Mouse (Mus musculus) heart, adult 2 months (tissue): ENCODE results near the gene Qars. TPM values are rescaled to one million over a fixed set of nuclear protein-coding genes. Genes with fewer than 3 reads are reported as not detected.
A peak's percentile ranks its signal among the peaks of the same experiment; 100 is the strongest.

Source experiments
- DNase-seq, 2 experiments: peaks; one replicate each; pipeline ENCODE4 v3.0.0; 2021
- H3K27ac ChIP-seq: fragments of 200-600 bp; 2 replicates; pipeline ENCODE4 v1.8.1; 2022
- H3K27me3 ChIP-seq: fragments of 200-500 bp; 2 replicates; pipeline ENCODE4 v1.6.1; 2012; ENCODE audit warnings: mild to moderate bottlenecking, low read length, inconsistent platforms, mixed read lengths; ENCODE audit not compliant: control insufficient read depth, insufficient read depth
- H3K36me3 ChIP-seq: fragments of 200-500 bp; 2 replicates; pipeline ENCODE4 v1.6.1; 2012; ENCODE audit warnings: low read length, inconsistent platforms; ENCODE audit not compliant: control insufficient read depth, insufficient read depth
- H3K4me1 ChIP-seq: fragments of 200-500 bp; 2 replicates; pipeline ENCODE4 v1.6.1; 2011; ENCODE audit warnings: low read length; ENCODE audit not compliant: control insufficient read depth, insufficient read depth
- H3K4me3 ChIP-seq: fragments of 200-600 bp; 2 replicates; pipeline ENCODE4 v1.8.1; 2022
- H3K79me2 ChIP-seq: fragments of 200-500 bp; replicated peaks from 2 replicates; pipeline ENCODE4 v1.6.1; 2012; ENCODE audit warnings: mild to moderate bottlenecking, inconsistent platforms, low read length, moderate library complexity, mixed read lengths; ENCODE audit not compliant: control insufficient read depth, insufficient read depth
- H3K9ac ChIP-seq: fragments of 200-500 bp; 2 replicates; pipeline ENCODE4 v1.6.1; 2012; ENCODE audit warnings: low read depth, mild to moderate bottlenecking, control low read depth, inconsistent platforms, low read length, mixed read lengths
- CTCF ChIP-seq: fragments of 200-600 bp; IDR thresholded peaks from 2 replicates; pipeline ENCODE4 v1.8.1; 2022; ENCODE audit warnings: antibody characterized with exemption, mild to moderate bottlenecking, moderate library complexity
- EP300 ChIP-seq: fragments of 200-500 bp; IDR thresholded peaks from 2 replicates; pipeline ENCODE4 v1.6.1; 2011; ENCODE audit warnings: low read depth, low read length, control low read depth; ENCODE audit not compliant: insufficient read depth
- POLR2A ChIP-seq: fragments of 200-500 bp; IDR thresholded peaks from 2 replicates; pipeline ENCODE4 v1.6.1; 2011; ENCODE audit warnings: mild to moderate bottlenecking, low read depth, low read length, control low read depth; ENCODE audit not compliant: insufficient read depth
- WGBS: fragments of 180-500 bp; shearing (Covaris S2); methylation state at CpG from one replicate; pipeline ENCODE4 v1.1.7; 2018; 5-methylcytosine and 5-hydroxymethylcytosine counted together
- intact Hi-C: fragments of 180-260 bp; cut with DNase I; formaldehyde crosslinking; loops from one replicate; pipeline ENCODE4 v1.15.1; 2025
- polyA plus RNA-seq: library from polyadenylated mRNA; depleted of rRNA; stranded (reverse); fragments of >200 nt; gene quantifications from 2 replicates; pipeline ENCODE4 v1.2.3, GENCODE M21; 2012
- total RNA-seq, 2 experiments: library from RNA; stranded (reverse); gene quantifications; 2 replicates each; pipeline ENCODE4 v1.2.3; 2021

Gene Qars
- total and polyA plus RNA-seq, 3 experiments = 68.4 to 108 (median 76.3) TPM

DNA sequence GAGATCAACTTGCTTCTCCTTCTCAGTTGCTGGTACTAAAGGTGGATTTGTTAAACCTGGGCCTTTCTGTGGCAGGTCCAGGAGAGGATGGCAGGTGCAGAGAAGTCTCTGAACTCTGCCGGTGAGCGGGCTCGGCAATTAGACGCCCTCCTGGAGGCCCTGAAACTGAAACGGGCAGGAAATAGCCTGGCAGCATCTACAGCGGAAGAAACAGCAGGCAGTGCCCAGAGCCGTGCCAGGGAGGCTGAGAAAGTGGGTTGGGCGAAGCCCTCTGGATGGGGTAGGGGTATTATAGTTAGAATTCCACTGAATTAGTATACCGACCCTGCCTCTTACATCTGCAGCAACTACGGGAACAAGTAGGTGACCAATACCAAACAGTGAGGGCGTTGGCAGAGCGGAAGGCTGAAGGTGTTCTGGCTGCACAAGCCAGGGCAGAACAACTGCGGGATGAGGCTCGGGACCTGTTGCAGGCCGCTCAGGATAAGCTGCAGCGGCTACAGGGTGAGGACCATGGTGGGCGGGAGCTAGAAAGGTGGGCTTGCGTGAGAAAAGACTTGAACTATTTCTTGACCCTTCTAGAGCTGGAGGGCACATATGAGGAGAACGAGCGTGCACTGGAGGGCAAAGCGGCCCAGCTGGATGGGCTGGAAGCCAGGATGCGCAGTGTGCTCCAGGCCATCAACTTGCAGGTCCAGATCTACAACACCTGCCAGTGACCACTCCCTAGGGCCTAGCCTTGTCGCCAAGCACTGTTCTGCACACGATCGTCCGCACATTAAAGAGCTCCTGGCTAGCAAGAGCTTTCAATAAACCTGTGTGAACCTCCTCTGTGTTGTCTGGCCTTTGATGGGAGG lies 17.6 kb upstream of the Qars start:
- DNase-seq = no peak
- WGBS = 58% methylated on average over 26 of the region's 26 CpGs
- H3K4me3 ChIP-seq = peak overlapping the region; percentile 99; the same call in 1 of the 2 replicates
- H3K4me1 ChIP-seq = peaks cover 7% of the 10 kb centered on the region
- peaks cover 6% of the 10 kb centered on the region for H3K36me3 ChIP-seq
- no peaks in the 10 kb centered on the region for H3K79me2 ChIP-seq
- peak overlapping the region; percentile 99 for H3K27ac ChIP-seq
- intact Hi-C loops = loop anchor here (2.0 to 5.0 kb wide), 2 partner anchors 17 to 38 kb away; partner anchors contain the start of gene Qars
- H3K9ac ChIP-seq = peak overlapping the region; percentile 17
- H3K27me3 ChIP-seq = no peaks in the 10 kb centered on the region
- TF ChIP-seq EP300 (no peak), CTCF (no peak), POLR2A (no peak)

DNA sequence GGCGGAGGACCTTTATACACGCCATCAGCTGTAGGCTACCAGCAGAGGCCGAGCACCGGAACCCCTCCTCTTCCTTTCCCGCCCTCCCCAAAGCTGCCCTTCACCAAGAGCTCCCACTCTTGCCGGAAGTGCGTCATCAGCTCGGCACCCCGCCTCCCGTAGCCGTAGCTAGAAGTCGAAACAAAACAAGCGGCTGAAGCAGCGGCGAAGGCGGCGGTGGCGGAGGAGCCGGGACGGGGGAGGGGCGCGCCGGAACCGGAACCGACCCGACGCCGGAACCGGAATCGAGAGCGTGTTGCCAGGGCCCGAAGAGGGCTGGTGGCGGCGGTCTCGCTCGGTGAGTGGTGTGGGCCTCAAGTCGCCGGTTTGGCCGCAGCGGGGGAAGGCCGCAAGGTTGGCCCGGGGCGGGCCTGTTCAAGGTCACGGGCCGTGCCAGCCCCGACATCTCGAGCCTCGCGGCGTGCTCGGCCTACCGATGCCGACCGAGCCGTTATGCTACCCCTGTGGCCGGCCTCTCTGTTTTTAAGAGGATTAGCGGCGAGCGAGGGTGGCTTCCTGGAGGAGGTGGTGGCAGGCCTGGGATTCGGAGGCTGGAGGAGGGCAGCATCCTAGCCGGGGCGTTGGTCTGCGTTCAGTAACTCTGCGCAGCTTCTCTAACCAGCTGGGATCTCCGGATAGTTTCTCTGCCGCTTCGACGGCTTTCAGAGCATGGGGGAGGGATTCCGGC lies 16.8 kb upstream of the Qars start, which contains the start of gene Usp19:
Gene Usp19 (plus strand): TSS at position 44 of the 727 bp plus-strand sequence.
- H3K79me2 ChIP-seq = no peaks in the 10 kb centered on the region
- H3K9ac ChIP-seq = peak within 1 kb of the TSS; percentile 90
- peaks cover 6% of the 10 kb centered on the region for H3K36me3 ChIP-seq
- H3K27ac ChIP-seq = peak within 1 kb of the TSS; percentile 99
- under 1% methylated on average over 68 of the region's 69 CpGs for WGBS
- DNase-seq = peak; percentile 95 to 97
- TF ChIP-seq EP300 (peak; percentile 92), CTCF (0 out of 2 replicates have a peak, but pooled peaks have one; percentile 11), POLR2A (peak; percentile 84)
- H3K4me3 ChIP-seq = peak within 1 kb of the TSS; percentile 99
- intact Hi-C loops = loop anchor here (2.0 to 5.0 kb wide), 2 partner anchors 16 to 38 kb away; partner anchors contain the start of gene Qars
- H3K27me3 ChIP-seq = no peaks in the 10 kb centered on the region
- H3K4me1 ChIP-seq = peaks cover 7% of the 10 kb centered on the region

DNA sequence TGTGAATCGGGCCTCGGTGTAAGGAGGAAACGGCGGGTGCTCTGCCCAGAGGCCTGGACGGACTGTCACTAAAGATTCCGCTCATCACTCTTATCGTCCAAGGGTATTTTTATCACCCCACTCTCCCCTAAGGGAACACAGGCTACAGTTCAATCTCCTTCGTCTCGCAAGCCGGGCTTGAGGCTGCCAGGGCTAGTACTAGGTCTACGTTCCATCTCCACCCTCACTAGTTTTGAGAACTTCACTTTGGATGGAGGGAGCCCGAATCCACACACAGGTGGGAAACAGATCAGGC lies 16.3 kb upstream of the Qars start:
- H3K27me3 ChIP-seq = no peaks in the 10 kb centered on the region
- WGBS = 1% methylated on average over 12 of the region's 12 CpGs
- peak overlapping the region; percentile 90 for H3K9ac ChIP-seq

DNA sequence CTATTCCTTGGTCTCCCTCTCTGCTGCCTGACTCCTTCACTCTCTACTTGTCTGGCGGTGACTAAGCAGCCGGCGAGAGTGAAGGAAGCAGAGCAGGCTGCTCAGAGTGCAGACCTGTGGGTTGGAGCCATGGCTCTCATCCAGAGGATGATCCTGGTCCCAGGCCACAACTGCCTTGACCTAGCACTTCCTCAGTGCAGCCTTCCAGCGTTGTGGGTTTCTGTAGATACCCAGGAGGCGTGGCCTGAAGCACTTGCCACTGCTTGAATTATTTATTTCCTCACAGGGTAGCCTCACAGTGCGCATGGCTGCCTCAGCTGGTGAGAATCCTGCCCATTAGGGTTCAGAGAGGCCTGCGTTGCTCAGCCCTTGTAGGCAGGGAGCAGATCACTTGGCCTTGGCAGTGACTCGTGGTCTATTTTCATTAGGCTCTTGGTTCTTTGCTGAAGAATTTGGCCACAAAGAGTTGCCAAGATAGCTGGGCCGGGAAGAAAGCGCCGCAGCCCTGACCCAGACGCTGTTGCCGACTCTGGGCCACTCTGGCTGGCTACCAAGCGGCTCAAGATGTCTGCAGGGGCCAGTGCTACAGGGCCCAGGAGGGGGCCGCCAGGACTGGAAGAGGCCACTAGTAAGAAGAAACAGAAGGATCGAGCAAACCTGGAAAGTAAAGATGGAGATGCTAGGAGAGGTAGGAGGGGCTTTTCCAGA lies 15.3 kb upstream of the Qars start:
- H3K4me1 ChIP-seq = peaks cover 7% of the 10 kb centered on the region
- 32% methylated on average over 16 of the region's 16 CpGs for WGBS
- TF ChIP-seq CTCF = no peak
- no peak for TF ChIP-seq EP300
- no peak for TF ChIP-seq POLR2A
- DNase-seq = peak in 1 of 2 experiments; percentile 49
- peak overlapping the region; percentile 42 for H3K9ac ChIP-seq
- H3K27me3 ChIP-seq = no peaks in the 10 kb centered on the region
- peak overlapping the region; percentile 99 for H3K4me3 ChIP-seq
- H3K36me3 ChIP-seq = peaks cover 6% of the 10 kb centered on the region
- intact Hi-C loops = loop anchor here (5.0 kb wide), 1 partner anchor 40 kb away; no protein-coding TSS in a partner anchor
- H3K79me2 ChIP-seq = no peaks in the 10 kb centered on the region
- peak overlapping the region; percentile 99 for H3K27ac ChIP-seq

More for the DNA sequence above, 16.3 kb upstream of the Qars start:
- no peak for DNase-seq
- intact Hi-C loops = loop anchor here (2.0 to 5.0 kb wide), 2 partner anchors 16 to 39 kb away; partner anchors contain the start of gene Qars
- Histone ChIP-seq H3K4me3 (peak overlapping the region; percentile 99), H3K36me3 (peaks cover 6% of the 10 kb centered on the region), H3K79me2 (no peaks in the 10 kb centered on the region), H3K27ac (peak overlapping the region; percentile 99), H3K4me1 (peaks cover 7% of the 10 kb centered on the region)
- TF ChIP-seq POLR2A (no peak), EP300 (no peak), CTCF (no peak)

DNA sequence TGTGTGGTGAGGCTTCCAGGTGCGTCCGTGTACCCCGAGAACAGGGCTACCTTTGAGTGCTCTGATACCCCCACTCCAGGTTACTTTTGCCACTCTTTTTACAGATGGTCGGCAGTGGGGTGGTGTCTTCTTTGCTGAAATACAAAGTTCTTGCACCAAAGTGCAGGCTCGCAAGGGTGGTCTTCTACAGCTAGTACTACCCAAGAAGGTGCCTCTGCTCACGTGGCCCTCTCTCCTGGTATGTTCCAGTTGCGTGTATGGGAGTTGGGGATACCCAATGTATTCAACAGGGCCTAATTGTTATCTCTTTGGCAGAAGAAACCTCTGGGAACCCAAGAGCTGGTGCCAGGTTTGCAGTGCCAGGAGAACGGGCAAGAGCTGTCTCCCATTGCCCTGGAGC lies 14.3 kb upstream of the Qars start:
- no peak overlapping the region for H3K9ac ChIP-seq
- no peak for DNase-seq
- no peak overlapping the region for H3K4me3 ChIP-seq
- H3K36me3 ChIP-seq = peaks cover 6% of the 10 kb centered on the region
- WGBS = 83% methylated on average over 8 of the region's 8 CpGs
- no peaks in the 10 kb centered on the region for H3K79me2 ChIP-seq
- H3K27me3 ChIP-seq = no peaks in the 10 kb centered on the region
- TF ChIP-seq CTCF (no peak), EP300 (no peak), POLR2A (no peak)
- H3K4me1 ChIP-seq = peaks cover 7% of the 10 kb centered on the region
- no peak overlapping the region for H3K27ac ChIP-seq
- intact Hi-C loops = loop anchor here (5.0 kb wide), 1 partner anchor 41 kb away; no protein-coding TSS in a partner anchor
